Mouse (Mus musculus) heart, postnatal 10 days (tissue): ENCODE data around the gene Adgrb3. TPM values are rescaled to one million over a fixed set of nuclear protein-coding genes. Genes with fewer than 3 reads are reported as not detected.
A peak's percentile ranks its signal among the peaks of the same experiment; 100 is the strongest.

Experiments
- DNase-seq, 2 experiments: peaks; one replicate each; pipeline ENCODE4 v3.0.0; 2021
- intact Hi-C: fragments of 180-260 bp; cut with DNase I; formaldehyde crosslinking; loops from one replicate; pipeline ENCODE4 v1.15.1; 2025
- total RNA-seq, 2 experiments: library from RNA; stranded (reverse); gene quantifications; 2 replicates each; pipeline ENCODE4 v1.2.3; 2021

Gene Adgrb3
- total RNA-seq, 2 experiments from 2014 or later, result 0.12 TPM; not detected in 1

- intact Hi-C loops, result no loop called here
- DNase-seq, result no peak
Observed at GRCm38 (mm10) chr1:25325406-25325805, 504.1 kb downstream of the Adgrb3 start.

DNA sequence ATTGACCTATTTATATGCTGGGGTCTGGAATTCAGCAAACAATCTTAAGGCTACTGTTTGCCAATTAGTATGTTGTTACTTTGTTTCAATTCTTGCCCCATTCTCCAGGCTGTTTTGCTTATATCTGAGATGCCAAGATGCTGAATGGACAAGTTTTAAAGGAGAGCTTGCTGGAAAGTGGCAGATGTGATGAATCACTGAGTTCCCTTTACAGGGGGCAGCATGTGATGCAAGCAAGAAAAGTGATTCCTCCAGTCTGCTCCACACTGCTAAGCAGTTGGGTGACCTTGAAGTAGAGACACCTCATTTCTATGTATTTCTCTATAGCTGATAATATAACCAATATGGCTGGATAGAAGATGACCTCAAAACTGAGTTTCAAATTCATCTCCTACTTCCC is 512.4 kb downstream of the Adgrb3 start:
- DNase-seq, result no peak
- intact Hi-C loops, result no loop called here

- no peak for DNase-seq
- intact Hi-C loops, result no loop called here
Observed at GRCm38 (mm10) chr1:25312344-25312743, 517.2 kb downstream of the Adgrb3 start.

DNA sequence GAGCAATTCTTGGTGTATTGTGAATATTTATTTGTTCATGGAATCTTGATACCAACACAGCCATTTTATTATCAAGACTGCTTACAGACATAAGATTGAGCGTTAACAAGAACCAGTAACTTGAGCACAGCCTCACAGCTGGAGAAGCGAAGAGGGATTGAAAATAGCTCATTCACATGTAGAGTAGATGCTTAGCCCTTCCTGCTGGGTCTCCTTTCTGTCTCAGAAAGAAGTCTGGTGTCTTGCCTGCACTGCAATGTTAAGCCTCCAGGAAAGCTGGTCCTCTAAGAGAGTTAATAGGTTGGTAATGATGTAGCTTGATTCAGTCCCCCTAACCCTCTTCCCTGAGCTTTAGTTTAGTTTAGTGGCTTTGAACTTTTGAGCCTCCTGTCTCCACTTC is 519.4 kb downstream of the Adgrb3 start:
- no peak for DNase-seq
- intact Hi-C loops, result no loop called here

- intact Hi-C loops, result no loop called here
- no peak for DNase-seq
Observed at GRCm38 (mm10) chr1:25281471-25281870, 548.0 kb downstream of the Adgrb3 start.

DNA sequence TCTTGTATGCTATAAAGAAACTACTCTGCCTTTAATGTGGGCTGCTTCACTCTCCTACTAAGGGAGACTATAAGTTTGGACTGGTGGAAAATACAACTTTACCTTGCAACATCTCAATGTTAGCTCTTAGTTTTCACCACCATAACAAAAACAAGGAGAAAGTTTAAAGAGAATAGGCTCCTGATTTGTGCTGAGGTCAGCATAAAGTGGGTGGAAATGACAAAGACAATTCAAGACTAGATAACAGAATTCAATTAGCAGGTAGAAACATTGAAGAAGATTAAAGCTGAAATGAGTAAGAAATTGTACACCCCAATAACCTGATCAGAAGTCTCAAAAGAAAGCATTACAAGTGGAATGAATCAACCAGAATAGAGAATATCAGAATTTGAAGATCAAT is 578.9 kb downstream of the Adgrb3 start:
- intact Hi-C loops, result no loop called here
- no peak for DNase-seq

GRCm38 (mm10) chr1:25242436-25242835 is 587.1 kb downstream of the Adgrb3 start:
- intact Hi-C loops, result no loop called here
- no peak for DNase-seq

DNA sequence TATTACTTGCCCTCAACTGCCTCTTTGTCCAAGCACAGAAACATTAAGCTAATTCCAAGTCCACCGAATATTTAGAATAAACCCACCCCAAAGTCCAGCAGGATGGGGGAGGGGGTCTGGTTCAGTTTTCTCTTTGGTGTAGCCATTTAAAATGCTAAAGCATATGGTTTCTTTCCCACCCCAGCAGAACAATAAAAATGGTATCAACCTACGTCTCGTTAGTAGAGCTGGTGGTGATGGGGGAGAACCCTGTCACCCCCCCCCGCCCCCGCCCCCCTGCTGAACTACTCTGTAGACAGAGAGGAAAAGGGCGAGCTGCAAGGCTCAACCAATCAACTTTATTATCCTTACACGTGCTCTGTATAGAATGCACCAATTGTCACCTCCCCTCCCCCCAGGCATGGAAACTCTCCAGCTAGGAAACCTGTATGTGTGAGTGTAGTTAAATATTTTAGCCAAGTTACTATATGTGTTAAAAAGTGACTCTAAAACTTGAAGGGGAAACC is 600.2 kb downstream of the Adgrb3 start:
- intact Hi-C loops, result no loop called here
- DNase-seq, result no peak

DNA sequence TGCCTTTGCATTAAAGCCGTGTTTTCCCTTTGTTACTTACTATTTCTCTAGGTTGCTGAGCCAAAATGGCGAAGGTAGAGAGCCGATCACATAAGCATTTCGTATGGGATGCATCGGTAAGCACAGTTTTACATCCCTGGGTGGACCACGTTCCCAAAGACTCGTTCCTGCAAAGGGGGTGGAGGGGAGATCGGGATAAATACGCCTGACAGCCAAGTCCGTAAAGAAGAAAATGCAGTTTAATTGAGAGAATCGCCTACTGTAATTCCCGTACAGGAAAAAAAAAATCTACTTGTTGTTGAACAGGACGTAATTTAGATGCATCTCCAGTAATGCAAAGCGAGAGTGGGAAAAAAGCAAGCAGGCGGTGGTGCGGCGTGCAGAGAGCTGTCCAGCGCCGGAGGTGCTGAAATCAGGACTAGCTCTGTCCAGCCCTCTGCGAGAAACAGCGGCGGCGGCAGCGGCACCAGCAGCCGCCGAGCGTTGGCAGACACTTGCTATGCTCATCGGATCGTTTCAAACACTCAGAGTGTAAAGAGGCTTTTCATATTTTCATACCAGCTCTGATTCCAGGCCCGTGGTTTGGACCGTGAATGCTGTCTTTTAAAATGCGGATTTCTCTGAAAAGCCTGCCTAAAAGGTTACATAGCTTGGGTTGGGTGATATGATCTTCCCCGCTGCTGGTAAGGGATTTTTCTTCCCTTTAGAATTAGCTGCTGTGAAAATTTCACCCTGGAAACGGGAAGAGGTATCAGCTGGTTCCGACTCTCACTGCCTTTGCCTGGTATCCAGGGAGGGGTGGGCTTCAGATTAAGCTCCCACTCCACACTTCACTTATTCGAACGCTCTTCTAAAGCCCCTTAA is 600.9 kb downstream of the Adgrb3 start:
- peak; percentile 81 to 87 for DNase-seq
- intact Hi-C loops, result no loop called here

- DNase-seq, result no peak
- intact Hi-C loops, result no loop called here
Observed at GRCm38 (mm10) chr1:25227880-25228279, 601.6 kb downstream of the Adgrb3 start.

DNA sequence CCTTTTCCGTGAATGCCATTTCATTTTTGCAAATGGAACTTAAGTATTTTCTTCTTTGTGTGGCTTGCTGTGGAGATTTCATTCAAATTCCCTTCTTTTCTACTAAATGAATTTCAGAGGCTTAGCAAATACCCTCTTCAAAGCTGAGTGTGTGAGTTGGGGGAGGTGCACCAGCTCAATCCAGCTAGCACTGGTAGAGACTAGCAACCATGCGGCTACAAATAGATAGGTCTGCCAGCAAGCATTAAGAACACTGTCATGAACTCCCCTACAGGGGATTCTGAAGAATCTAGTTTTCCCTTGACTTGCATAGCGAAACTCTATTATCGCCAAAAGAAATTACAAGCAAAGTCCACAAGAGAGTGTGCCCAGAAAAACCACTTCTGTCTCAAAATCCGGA is 624.9 kb downstream of the Adgrb3 start:
- no peak for DNase-seq

GRCm38 (mm10) chr1:25199392-25199791 is 630.1 kb downstream of the Adgrb3 start:
- DNase-seq, result no peak
- intact Hi-C loops, result no loop called here

More for the DNA sequence above, 624.9 kb downstream of the Adgrb3 start:
- intact Hi-C loops, result no loop called here

DNA sequence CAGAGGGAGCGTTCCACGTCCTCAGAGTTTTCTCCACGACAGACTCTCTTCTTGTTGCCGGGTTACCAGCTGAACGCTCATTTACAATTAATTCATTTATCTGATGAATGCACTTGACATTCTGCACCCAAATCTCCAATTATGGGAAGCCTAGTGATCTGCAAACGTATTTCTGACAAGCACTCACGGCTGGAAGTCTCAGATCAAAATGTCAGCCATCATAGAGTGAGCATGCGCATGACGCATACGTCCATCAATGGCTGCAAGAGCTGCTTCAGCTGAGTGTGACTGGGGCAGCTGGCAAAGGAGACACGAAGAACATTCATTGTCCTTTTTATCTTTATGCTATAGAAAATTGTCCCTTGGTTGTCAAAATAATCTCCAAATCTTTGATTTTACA is 637.5 kb downstream of the Adgrb3 start:
- DNase-seq, result no peak
- intact Hi-C loops, result no loop called here

DNA sequence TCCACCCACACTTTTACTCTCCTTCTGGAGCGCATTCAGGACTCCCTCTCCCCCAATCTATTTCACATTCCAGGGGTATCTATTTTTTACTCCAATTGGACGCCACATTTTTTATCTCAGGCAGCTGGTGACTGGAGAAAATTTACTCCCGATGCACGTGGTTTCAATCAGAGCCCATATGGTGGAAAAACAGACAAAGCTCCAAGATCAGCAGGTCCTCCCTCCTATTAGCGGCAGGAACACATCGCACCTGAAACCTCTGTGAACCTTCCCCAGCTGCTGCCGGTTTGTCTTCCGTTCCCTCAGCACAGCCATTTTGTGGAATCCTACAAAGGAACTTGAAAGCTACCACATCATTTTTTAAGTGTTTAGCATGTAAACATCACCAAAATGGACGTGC is 640.2 kb downstream of the Adgrb3 start:
- no peak for DNase-seq
- intact Hi-C loops, result no loop called here

GRCm38 (mm10) chr1:25185909-25186308 is 643.6 kb downstream of the Adgrb3 start:
- DNase-seq, result no peak
- intact Hi-C loops, result no loop called here

GRCm38 (mm10) chr1:25181881-25182280 is 647.6 kb downstream of the Adgrb3 start:
- intact Hi-C loops, result no loop called here
- no peak for DNase-seq

- intact Hi-C loops, result no loop called here
- no peak for DNase-seq
Observed at GRCm38 (mm10) chr1:25180615-25181014, 648.9 kb downstream of the Adgrb3 start.

DNA sequence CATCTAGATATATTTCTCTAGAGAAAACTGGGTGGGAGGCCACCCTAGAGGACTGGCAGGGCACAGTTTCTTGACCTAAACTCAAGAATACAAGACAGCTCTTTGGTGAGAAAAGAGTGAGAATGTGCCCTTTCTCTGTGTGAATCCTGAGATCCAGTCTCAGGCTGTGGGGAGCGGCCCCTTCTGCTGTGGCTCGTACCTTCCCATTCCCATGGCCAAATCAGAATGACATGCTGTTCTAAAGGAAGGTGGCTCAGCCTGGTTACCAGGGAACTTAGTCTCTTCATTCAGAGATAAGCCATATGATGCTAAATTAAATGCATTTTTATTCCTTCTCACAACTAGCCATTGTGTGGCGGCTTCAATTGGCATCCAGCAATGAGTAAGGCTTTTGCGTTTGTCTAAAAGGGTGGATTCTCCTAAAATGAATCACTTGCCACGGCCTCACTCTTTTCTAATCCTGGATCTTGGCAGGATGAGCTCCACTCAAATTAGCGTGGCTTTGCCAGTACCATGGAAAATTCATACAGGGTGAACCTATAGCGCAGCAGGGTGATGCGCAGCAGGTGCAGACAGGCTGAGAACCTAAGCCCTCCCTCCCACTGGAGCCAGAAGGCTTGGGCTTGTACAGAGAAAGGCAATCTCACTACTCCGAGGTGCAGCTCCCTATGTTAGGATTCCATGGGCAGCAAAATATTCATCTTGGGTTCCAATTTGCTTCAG is 649.5 kb downstream of the Adgrb3 start:
- intact Hi-C loops, result no loop called here

GRCm38 (mm10) chr1:25178347-25179130 is 651.0 kb downstream of the Adgrb3 start:
- no peak for DNase-seq
- intact Hi-C loops, result no loop called here

More for the DNA sequence above, 649.5 kb downstream of the Adgrb3 start:
- no peak for DNase-seq

DNA sequence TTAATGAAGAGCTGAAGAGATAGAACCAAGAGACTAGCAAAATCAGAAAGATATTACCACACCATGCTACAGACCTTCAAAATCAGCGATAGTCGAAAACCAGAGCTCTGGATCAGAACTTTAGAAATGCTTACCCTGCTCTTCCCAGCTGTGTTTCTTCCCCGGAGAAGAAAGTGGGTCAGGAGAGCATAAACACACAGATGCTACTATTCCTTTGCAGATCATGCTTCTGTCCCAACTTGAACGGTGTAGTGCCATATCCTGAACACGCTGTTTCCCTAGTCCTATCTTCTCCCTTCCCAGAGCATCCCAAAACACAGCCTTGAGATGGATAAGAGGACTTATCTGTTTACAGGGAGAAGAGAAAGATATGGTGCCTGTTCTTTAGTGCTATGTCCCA is 662.4 kb downstream of the Adgrb3 start:
- DNase-seq, result no peak
- intact Hi-C loops, result no loop called here
